Mouse (Mus musculus): ENCODE measurements at regions not wholly inside any gene's neighbourhood (a gene's known extent, or its start where the extent isn't known, plus 50 kb on each side); places are given as distances from the start of the nearest gene placed in this dataset.

DNA sequence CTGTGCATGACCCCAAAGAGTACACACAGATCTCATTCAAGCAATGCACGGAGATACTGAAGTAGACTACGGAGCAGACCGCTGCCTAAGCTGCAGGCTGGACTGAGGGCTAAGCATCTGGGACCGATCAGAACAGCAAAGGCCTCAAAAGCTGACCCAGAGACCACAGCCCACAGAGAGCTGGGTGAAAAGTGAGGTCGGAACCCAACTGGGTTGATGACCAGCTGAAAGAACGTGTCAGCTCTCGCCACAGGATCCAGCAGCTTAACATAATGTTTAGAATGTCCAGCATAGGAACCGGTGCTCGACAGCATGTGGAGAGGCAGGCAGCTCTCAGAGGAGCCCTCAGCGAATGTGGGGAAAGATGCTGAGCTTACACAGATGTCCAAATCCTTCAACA, 67.4 kb upstream of the Prok2 start:
- TF ChIP-seq CTCF (IDR thresholded peaks at IDR 0.05; ENCODE audit: control insufficient read depth, insufficient read depth, insufficient read length) (no peak), USF1 (IDR thresholded peaks at IDR 0.05; ENCODE audit: low read depth) (no peak), MYOG (IDR thresholded peaks at IDR 0.05; ENCODE audit: control insufficient read depth, extremely low read depth, insufficient read length) (no peak), MAX (IDR thresholded peaks at IDR 0.05) (no peak), CEBPB (IDR thresholded peaks at IDR 0.05; ENCODE audit: low read depth) (no peak), MYOD1 (IDR thresholded peaks at IDR 0.05; ENCODE audit: control insufficient read depth, insufficient read length, low read depth) (no peak), FOSL1 (IDR thresholded peaks at IDR 0.05; ENCODE audit: insufficient read depth, low read length, poor library complexity, severe bottlenecking) (no peak)

All from C2C12 (cell line).